Mouse (Mus musculus) lung, postnatal 0 days (tissue): ENCODE measurements around the gene Psmd4. TPM values are rescaled to one million over a fixed set of nuclear protein-coding genes. Genes with fewer than 3 reads are reported as not detected.

Source experiments
- ATAC-seq: fragments of 200-750 bp; cut with Nextera tagmentation; 2 replicates; pipeline ENCODE4 v1.8.0; 2017; ENCODE audit warnings: moderate library complexity
- DNase-seq: peaks from one replicate; pipeline ENCODE4 v3.0.0-alpha.2; 2016; ENCODE audit warnings: low spot score
- H3K27ac ChIP-seq: fragments of 300-500 bp; sonication (generic); 2 replicates; pipeline ENCODE4 v1.5.1; 2014; ENCODE audit warnings: antibody characterized with exemption, mild to moderate bottlenecking, low read length, mixed read lengths
- H3K27me3 ChIP-seq: fragments of 300-500 bp; sonication (generic); replicated peaks from 2 replicates; pipeline ENCODE4 v1.6.1; 2014; ENCODE audit warnings: low read length, mixed read lengths; ENCODE audit not compliant: insufficient read depth
- H3K36me3 ChIP-seq: fragments of 300-500 bp; sonication (generic); 2 replicates; pipeline ENCODE4 v1.6.1; 2014; ENCODE audit warnings: low read length, mixed read lengths; ENCODE audit not compliant: insufficient read depth
- H3K4me1 ChIP-seq: fragments of 300-500 bp; sonication (generic); 2 replicates; pipeline ENCODE4 v1.6.1; 2014; ENCODE audit warnings: antibody characterized with exemption, low read depth, low read length, mixed read lengths; ENCODE audit not compliant: insufficient read depth
- H3K4me2 ChIP-seq: fragments of 300-500 bp; sonication (generic); replicated peaks from 2 replicates; pipeline ENCODE4 v1.6.1; 2014; ENCODE audit warnings: low read depth, mild to moderate bottlenecking, low read length, moderate library complexity, mixed read lengths
- H3K4me3 ChIP-seq: fragments of 300-500 bp; sonication (generic); 2 replicates; pipeline ENCODE4 v1.5.1; 2014; ENCODE audit warnings: low read depth, low read length
- H3K9ac ChIP-seq: fragments of 300-500 bp; sonication (generic); replicated peaks from 2 replicates; pipeline ENCODE4 v1.6.1; 2014; ENCODE audit warnings: low read depth, mild to moderate bottlenecking
- H3K9me3 ChIP-seq: fragments of 300-500 bp; sonication (generic); 2 replicates; pipeline ENCODE4 v1.6.1; 2016; ENCODE audit warnings: low read length, mixed read lengths
- CTCF ChIP-seq: IDR thresholded peaks from 2 replicates; pipeline ENCODE4 v1.5.1; 2016; ENCODE audit warnings: antibody characterized with exemption, mild to moderate bottlenecking
- EP300 ChIP-seq: IDR thresholded peaks from 2 replicates; pipeline ENCODE4 v1.6.1; 2016; ENCODE audit warnings: antibody characterized with exemption, mild to moderate bottlenecking, control low read depth
- WGBS: fragments of 180-500 bp; shearing (Covaris S2); extraction: QIAGEN DNeasy Blood & Tissue Kit; methylation state at CpG from one replicate; pipeline ENCODE4 v1.1.7; 2014; 5-methylcytosine and 5-hydroxymethylcytosine counted together
- polyA plus RNA-seq: library from polyadenylated mRNA; unstranded; fragments of >200 nt; fragmentation: Nextera tagmentation; extraction: Ambion mirVana; gene quantifications from 2 replicates; pipeline ENCODE4 v1.2.1, GENCODE M21; 2015

The Psmd4 gene
- polyA plus RNA-seq: 170 and 185 TPM in 2 replicates

DNA sequence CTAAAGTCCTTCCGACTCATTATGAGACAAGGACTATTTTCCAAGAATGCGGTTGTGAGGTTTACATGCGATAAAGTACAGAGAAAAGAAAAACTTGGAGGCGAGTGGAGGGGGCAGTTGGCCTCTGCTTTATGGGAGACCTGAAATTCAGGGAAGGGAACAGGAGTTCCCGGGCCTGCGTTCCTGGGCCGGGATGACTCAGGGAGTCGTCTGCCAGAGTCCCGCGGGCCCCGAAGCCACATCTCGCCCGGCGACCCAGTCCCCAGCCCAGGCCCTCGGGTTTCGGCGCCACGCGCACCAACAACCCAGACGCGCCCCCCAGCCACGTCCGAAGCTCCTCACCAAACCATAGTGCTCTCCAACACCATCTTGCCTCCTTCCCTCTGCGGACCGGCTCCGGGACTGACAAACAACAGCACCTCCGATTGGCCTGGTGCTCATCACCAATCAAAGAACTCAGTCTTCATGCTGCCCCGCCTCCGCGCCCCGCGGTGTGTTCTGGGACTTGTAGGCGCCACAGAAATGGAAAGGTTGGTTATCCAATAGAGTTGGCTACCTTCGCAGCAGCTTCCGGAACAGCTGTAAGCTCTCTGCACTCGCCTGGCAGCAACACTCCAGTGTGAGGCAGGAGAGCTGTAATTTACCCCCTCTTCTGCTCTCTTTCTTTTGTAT, at the start of gene Psmd4:
Psmd4 (minus strand) TSS at position 449 of the 672 bp plus-strand sequence.
- Histone ChIP-seq H3K36me3 (no peaks in the 10 kb centered on the region), H3K27me3 (no peaks in the 10 kb centered on the region), H3K9me3 (no peaks in the 10 kb centered on the region), H3K9ac (peak within 1 kb of the TSS; percentile 82), H3K27ac (peak within 1 kb of the TSS; percentile 71), H3K4me1 (peaks cover 5% of the 10 kb centered on the region; the same call in 1 of the 2 replicates), H3K4me2 (peak within 1 kb of the TSS; percentile 63), H3K4me3 (peak within 1 kb of the TSS; percentile 73)
- DNase-seq: peak; percentile 98
- TF ChIP-seq CTCF (no peak; the same call in 1 of the 2 replicates), EP300 (0 out of 2 replicates have a peak, but pooled peaks have one; percentile 6)
- ATAC-seq: peak; percentile 100
- 2% methylated on average over 34 of the region's 36 CpGs for WGBS

DNA sequence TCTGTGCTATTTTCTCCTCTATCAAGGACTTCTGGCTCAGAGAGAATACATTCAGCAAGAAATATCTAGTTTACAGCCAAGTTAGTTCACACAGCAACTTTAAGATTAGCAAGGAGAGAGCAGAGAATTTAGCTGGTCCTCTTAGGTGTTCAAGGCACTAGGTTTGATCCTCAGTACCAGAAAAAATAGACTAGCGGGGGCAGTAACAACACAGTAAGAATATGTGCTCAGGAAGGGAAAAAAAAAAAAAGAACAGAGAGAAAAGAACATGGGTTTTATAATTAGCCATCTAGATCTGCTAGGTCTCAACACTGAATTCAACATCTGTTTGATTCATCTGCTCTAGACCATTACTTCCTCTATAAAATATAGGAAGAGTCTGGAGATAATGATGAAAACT, 45.7 kb upstream of the Psmd4 start:
- H3K9ac ChIP-seq: no peak overlapping the region
- no peaks in the 10 kb centered on the region for H3K36me3 ChIP-seq
- whole genome bisulfite sequencing: 96% methylated on average over 1 of the region's 1 CpGs
- H3K4me3 ChIP-seq: no peak overlapping the region
- ATAC-seq: no peak
- no peak overlapping the region for H3K4me2 ChIP-seq
- no peak for DNase-seq
- no peaks in the 10 kb centered on the region for H3K4me1 ChIP-seq
- H3K27me3 ChIP-seq: no peaks in the 10 kb centered on the region
- H3K27ac ChIP-seq: no peak overlapping the region
- H3K9me3 ChIP-seq: no peaks in the 10 kb centered on the region
- no peak for TF ChIP-seq CTCF
- TF ChIP-seq EP300: no peak

DNA sequence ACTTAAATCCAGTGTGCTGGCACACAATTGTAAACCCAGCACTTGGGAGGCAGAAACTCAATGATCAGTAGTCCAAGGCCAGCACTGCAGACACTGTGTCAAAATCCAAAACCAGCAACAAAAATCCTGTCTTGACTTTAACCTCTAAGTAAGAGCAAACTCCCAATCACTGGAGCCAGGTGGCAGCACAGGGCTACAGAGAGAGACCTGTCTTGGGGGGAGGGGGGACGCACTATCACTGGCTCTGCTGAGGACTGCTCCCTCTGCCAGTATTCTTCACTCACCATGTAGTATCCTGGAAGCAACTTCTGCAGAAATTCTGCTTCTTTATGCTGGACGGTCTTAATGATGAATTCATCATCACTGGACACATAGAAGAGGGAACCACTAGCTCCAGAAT, 29.2 kb upstream of the Psmd4 start:
- no peaks in the 10 kb centered on the region for H3K27me3 ChIP-seq
- H3K4me2 ChIP-seq: no peak overlapping the region
- no peak overlapping the region for H3K4me3 ChIP-seq
- ATAC-seq (no peak), DNase-seq (no peak)
- TF ChIP-seq CTCF (peak; percentile 19), EP300 (no peak)
- no peak overlapping the region for H3K9ac ChIP-seq
- no peaks in the 10 kb centered on the region for H3K4me1 ChIP-seq
- no peaks in the 10 kb centered on the region for H3K9me3 ChIP-seq
- H3K27ac ChIP-seq: no peak overlapping the region
- 92% methylated on average over 2 of the region's 2 CpGs for WGBS
- H3K36me3 ChIP-seq: peaks cover 42% of the 10 kb centered on the region

DNA sequence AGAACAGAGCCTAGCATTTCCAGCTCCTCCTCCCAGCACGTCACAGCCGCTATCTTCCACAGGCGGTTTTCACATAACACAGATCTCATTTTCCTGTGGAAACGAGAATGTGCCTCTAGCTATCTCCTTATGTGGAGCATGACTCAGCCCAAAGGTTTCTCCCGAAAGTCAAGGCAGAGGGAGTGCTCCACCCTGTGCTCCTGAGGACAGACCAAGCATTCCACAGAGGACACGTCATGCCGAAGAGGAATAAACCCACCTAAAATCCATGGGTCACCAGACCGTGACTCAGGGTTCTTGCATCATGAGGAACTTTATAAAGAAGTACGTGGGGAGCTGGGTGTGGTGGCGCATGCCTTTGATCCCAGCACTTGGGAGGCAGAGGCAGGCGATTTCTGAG, 24.2 kb upstream of the Psmd4 start:
- 84% methylated on average over 11 of the region's 11 CpGs for WGBS
- Histone ChIP-seq H3K4me2 (no peak overlapping the region), H3K27ac (no peak overlapping the region), H3K27me3 (no peaks in the 10 kb centered on the region), H3K4me1 (no peaks in the 10 kb centered on the region), H3K4me3 (no peak overlapping the region), H3K9me3 (no peaks in the 10 kb centered on the region), H3K36me3 (peaks cover 66% of the 10 kb centered on the region), H3K9ac (no peak overlapping the region)
- TF ChIP-seq CTCF: no peak
- TF ChIP-seq EP300: no peak
- peak; percentile 35; the same call in 1 of the 2 replicates for ATAC-seq
- no peak for DNase-seq

DNA sequence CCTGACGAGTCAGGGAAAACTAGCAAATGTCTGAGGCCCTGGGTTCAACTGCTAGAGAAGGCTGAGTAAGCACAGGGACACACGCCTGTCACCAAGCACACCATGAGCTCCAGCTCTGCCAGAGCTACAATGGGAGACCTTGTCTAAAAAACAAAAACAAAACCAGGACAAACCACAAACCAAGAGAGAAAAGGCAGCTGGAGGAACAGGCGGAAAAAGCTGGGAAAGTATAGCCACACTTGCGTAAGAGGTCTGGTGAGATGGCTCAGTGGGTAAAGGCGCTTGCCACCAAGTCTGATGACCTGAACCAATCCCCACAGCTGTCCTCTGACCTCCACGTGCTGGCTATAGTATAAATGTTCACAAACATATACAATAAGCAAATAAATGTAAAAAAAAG, 23.7 kb upstream of the Psmd4 start:
- no peaks in the 10 kb centered on the region for H3K4me1 ChIP-seq
- no peak overlapping the region for H3K4me2 ChIP-seq
- no peaks in the 10 kb centered on the region for H3K27me3 ChIP-seq
- TF ChIP-seq CTCF (no peak), EP300 (no peak)
- peaks cover 64% of the 10 kb centered on the region for H3K36me3 ChIP-seq
- no peak for ATAC-seq
- H3K27ac ChIP-seq: no peak overlapping the region
- H3K9ac ChIP-seq: no peak overlapping the region
- 86% methylated on average over 6 of the region's 6 CpGs for WGBS
- no peak overlapping the region for H3K4me3 ChIP-seq
- DNase-seq: no peak
- no peaks in the 10 kb centered on the region for H3K9me3 ChIP-seq

DNA sequence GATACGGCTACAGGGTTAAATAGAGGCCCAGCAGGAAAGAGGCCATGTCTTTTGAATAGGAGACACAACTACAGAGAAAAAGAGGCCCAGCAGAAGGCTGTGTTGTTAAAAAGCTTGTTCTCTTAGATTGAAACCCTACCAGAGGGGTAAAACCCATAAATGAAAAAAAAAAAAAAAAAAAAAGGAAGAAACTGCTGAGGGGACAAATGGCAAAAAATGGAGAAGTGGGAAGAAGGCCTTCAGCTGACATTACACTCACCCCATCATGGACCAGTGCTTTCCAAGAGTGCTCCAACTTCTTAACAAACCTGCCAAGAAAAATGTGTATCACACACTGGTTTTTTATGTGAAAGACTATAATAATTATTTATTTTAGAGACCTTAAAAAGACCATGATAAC, 23.1 kb upstream of the Psmd4 start:
- Histone ChIP-seq H3K9ac (no peak overlapping the region), H3K27me3 (no peaks in the 10 kb centered on the region), H3K4me3 (no peak overlapping the region), H3K4me2 (no peak overlapping the region), H3K36me3 (peaks cover 64% of the 10 kb centered on the region), H3K4me1 (no peaks in the 10 kb centered on the region), H3K27ac (no peak overlapping the region), H3K9me3 (no peaks in the 10 kb centered on the region)
- no peak for ATAC-seq
- TF ChIP-seq EP300 (no peak), CTCF (no peak)
- WGBS: 97% methylated on average over 1 of the region's 1 CpGs
- no peak for DNase-seq
